Mouse (Mus musculus) heart, postnatal 0 days (tissue): ENCODE results near the gene Gm9936. TPM values are rescaled to one million over a fixed set of nuclear protein-coding genes. Genes with fewer than 3 reads are reported as not detected.

ENCODE experiments used
- ATAC-seq: fragments of 200-750 bp; cut with Nextera tagmentation; 2 replicates; pipeline ENCODE4 v1.8.0; 2017; ENCODE audit warnings: low read depth, moderate number of reproducible peaks, moderate library complexity; ENCODE audit not compliant: insufficient read depth
- DNase-seq: peaks from one replicate; pipeline ENCODE4 v3.0.0-alpha.2; 2016; ENCODE audit warnings: low spot score
- H3K27ac ChIP-seq: fragments of 300-500 bp; sonication (generic); 2 replicates; pipeline ENCODE4 v1.5.1; 2014; ENCODE audit warnings: low read depth, mild to moderate bottlenecking
- H3K27me3 ChIP-seq: fragments of 300-500 bp; sonication (generic); 2 replicates; pipeline ENCODE4 v1.6.1; 2014; ENCODE audit warnings: low read length, mixed read lengths; ENCODE audit not compliant: control insufficient read depth, insufficient read depth
- H3K36me3 ChIP-seq: fragments of 300-500 bp; sonication (generic); replicated peaks from 2 replicates; pipeline ENCODE4 v1.6.1; 2014; ENCODE audit warnings: low read length, mixed read lengths; ENCODE audit not compliant: control insufficient read depth, insufficient read depth
- H3K4me1 ChIP-seq: fragments of 300-500 bp; sonication (generic); 2 replicates; pipeline ENCODE4 v1.6.1; 2014; ENCODE audit warnings: antibody characterized with exemption; ENCODE audit not compliant: control insufficient read depth, insufficient read depth
- H3K4me2 ChIP-seq: fragments of 300-500 bp; sonication (generic); 2 replicates; pipeline ENCODE4 v1.6.1; 2014; ENCODE audit warnings: low read depth, mild to moderate bottlenecking, low read length, moderate library complexity
- H3K4me3 ChIP-seq: fragments of 300-500 bp; sonication (generic); 2 replicates; pipeline ENCODE4 v1.5.1; 2014; ENCODE audit warnings: low read depth, low read length
- H3K9ac ChIP-seq: fragments of 300-500 bp; sonication (generic); replicated peaks from 2 replicates; pipeline ENCODE4 v1.6.1; 2014; ENCODE audit warnings: low read depth, low read length, mixed read lengths
- H3K9me3 ChIP-seq: fragments of 300-500 bp; sonication (generic); replicated peaks from 2 replicates; pipeline ENCODE4 v1.6.1; 2016; ENCODE audit warnings: low read length; ENCODE audit not compliant: control insufficient read depth
- CTCF ChIP-seq: IDR thresholded peaks from 2 replicates; pipeline ENCODE4 v1.5.1; 2016; ENCODE audit warnings: antibody characterized with exemption, control low read depth, low read depth
- EP300 ChIP-seq: IDR thresholded peaks from 2 replicates; pipeline ENCODE4 v1.6.1; 2016; ENCODE audit warnings: antibody characterized with exemption, low read depth
- WGBS: fragments of 180-500 bp; shearing (Covaris S2); extraction: QIAGEN DNeasy Blood & Tissue Kit; methylation state at CpG from one replicate; pipeline ENCODE4 v1.1.7; 2014; 5-methylcytosine and 5-hydroxymethylcytosine counted together
- polyA plus RNA-seq: library from polyadenylated mRNA; unstranded; fragments of >200 nt; fragmentation: Nextera tagmentation; extraction: Ambion mirVana; gene quantifications from 2 replicates; pipeline ENCODE4 v1.2.1, GENCODE M21; 2015
- total RNA-seq: library from RNA; depleted of rRNA; stranded (reverse); fragments of >200 nt; gene quantifications from 2 replicates; pipeline ENCODE4 v1.2.3, GENCODE M21; 2014; ENCODE audit warnings: low replicate concordance; rRNA removed

Gene Gm9936
- total RNA-seq (not detected in 2 replicates), polyA plus RNA-seq (not detected in 2 replicates)

DNA sequence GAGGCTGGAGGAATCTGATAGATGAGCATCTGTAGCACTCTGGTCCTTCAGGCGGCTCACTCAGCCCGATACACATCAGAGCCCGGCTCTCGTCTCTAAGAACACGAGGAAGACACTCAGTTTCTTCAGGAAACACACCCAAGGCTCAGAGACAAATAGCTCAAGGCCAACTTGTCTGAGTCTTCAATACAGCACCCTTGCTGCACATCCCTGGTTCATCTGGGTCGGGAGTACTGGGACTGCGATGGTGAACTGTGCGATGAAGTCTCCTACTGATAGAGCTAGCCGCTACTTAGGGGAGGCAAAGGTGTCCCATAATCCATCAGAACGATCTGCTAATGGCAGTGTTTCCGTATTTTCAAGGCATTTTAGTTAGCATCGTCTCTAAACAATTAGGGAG lies at the start of gene Gm9936:
TSS of gene Gm9936 (minus strand) at position 101 of the 400 bp plus-strand sequence.
- DNase-seq (no peak), ATAC-seq (no peak)
- no peak within 1 kb of the TSS for H3K9ac ChIP-seq
- H3K9me3 ChIP-seq = no peaks in the 10 kb centered on the region
- TF ChIP-seq EP300 (no peak), CTCF (no peak)
- no peaks in the 10 kb centered on the region for H3K36me3 ChIP-seq
- WGBS = 78% methylated on average over 12 of the region's 12 CpGs
- no peak within 1 kb of the TSS for H3K27ac ChIP-seq
- H3K4me3 ChIP-seq = no peak within 1 kb of the TSS
- H3K4me2 ChIP-seq = peak within 1 kb of the TSS; percentile 59
- H3K4me1 ChIP-seq = no peaks in the 10 kb centered on the region
- H3K27me3 ChIP-seq = peaks cover 21% of the 10 kb centered on the region

DNA sequence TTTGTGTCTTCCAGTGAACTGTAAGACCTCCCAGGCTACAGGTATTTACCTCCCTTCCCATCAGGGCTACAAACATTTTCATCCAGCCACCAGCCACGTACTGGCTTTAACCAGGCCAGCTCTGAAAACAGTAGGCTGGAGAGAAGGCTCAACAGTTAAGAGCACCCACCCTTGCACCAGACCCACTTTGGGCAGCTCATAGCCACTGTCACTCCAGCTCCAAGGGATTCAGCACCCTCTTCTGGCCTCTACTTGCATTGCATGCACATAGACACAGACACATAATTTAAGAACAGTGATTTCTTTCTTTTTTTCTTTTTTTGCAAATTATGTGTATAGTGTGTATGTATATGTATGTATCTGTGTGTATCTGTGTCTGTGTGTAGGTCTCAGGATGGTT lies 43.9 kb upstream of the Gm9936 start:
- 0 out of 2 replicates have a peak, but pooled peaks cover 3% of the 10 kb centered on the region for H3K27me3 ChIP-seq
- no peaks in the 10 kb centered on the region for H3K9me3 ChIP-seq
- TF ChIP-seq EP300 (no peak), CTCF (peak; percentile 80)
- H3K4me3 ChIP-seq = no peak overlapping the region
- ATAC-seq (0 out of 2 replicates have a peak, but pooled peaks have one; percentile 36), DNase-seq (peak; percentile 15)
- no peak overlapping the region for H3K9ac ChIP-seq
- H3K4me2 ChIP-seq = no peak overlapping the region
- no peaks in the 10 kb centered on the region for H3K4me1 ChIP-seq
- H3K36me3 ChIP-seq = 0 out of 2 replicates have a peak, but pooled peaks cover 18% of the 10 kb centered on the region
- 52% methylated on average over 1 of the region's 1 CpGs for WGBS
- H3K27ac ChIP-seq = no peak overlapping the region

GRCm38 (mm10) chr5:114898857-114899256 lies 40.4 kb upstream of the Gm9936 start:
- Histone ChIP-seq H3K4me2 (peak overlapping the region; percentile 56), H3K9ac (no peak overlapping the region), H3K4me1 (no peaks in the 10 kb centered on the region), H3K27ac (no peak overlapping the region), H3K4me3 (0 out of 2 replicates have a peak overlapping the region, but pooled peaks have one; percentile 42), H3K36me3 (no peaks in the 10 kb centered on the region), H3K9me3 (no peaks in the 10 kb centered on the region), H3K27me3 (0 out of 2 replicates have a peak, but pooled peaks cover 3% of the 10 kb centered on the region)
- TF ChIP-seq EP300 (no peak), CTCF (no peak)
- no peak for DNase-seq
- ATAC-seq = no peak
- 69% methylated on average over 7 of the region's 7 CpGs for WGBS

DNA sequence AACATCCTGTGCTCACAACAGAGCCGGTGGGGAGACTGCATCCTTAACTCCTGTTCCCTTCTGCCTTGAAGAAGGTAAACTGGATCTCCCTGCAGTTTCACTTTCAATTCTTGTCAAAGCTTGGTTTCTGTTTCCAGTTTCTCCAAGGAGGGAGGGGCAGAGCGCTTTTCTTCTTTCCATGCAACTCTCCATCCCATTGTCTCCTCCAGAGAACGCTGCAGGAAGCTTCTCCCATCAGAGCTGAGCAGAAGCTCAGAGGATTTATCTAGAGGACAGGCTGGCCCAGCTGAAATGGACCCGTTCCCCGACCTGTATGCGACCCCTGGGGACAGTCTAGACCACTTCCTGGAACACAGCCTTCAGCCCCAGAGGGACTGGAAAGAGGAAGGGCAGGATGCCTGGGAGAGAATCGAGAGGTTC lies 38.9 kb upstream of the Gm9936 start:
- 0 out of 2 replicates have a peak, but pooled peaks cover 3% of the 10 kb centered on the region for H3K27me3 ChIP-seq
- no peaks in the 10 kb centered on the region for H3K36me3 ChIP-seq
- no peaks in the 10 kb centered on the region for H3K4me1 ChIP-seq
- ATAC-seq = peak; percentile 67
- H3K9ac ChIP-seq = peak overlapping the region; percentile 37; the same call in 1 of the 2 replicates
- peak overlapping the region; percentile 54 for H3K27ac ChIP-seq
- TF ChIP-seq EP300 (no peak), CTCF (no peak)
- H3K9me3 ChIP-seq = no peaks in the 10 kb centered on the region
- DNase-seq = peak; percentile 64
- 7% methylated on average over 7 of the region's 7 CpGs for WGBS
- H3K4me3 ChIP-seq = peak overlapping the region; percentile 42
- peak overlapping the region; percentile 56 for H3K4me2 ChIP-seq

GRCm38 (mm10) chr5:114896688-114897373 lies 38.3 kb upstream of the Gm9936 start, which contains the start of gene Oasl2:
Gene Oasl2 (plus strand): TSS chr5:114896936.
- Histone ChIP-seq H3K9ac (peak within 1 kb of the TSS; percentile 37; the same call in 1 of the 2 replicates), H3K27ac (peak within 1 kb of the TSS; percentile 54), H3K9me3 (no peaks in the 10 kb centered on the region), H3K4me3 (peak within 1 kb of the TSS; percentile 42), H3K4me2 (peak within 1 kb of the TSS; percentile 56), H3K36me3 (no peaks in the 10 kb centered on the region), H3K4me1 (no peaks in the 10 kb centered on the region), H3K27me3 (0 out of 2 replicates have a peak, but pooled peaks cover 3% of the 10 kb centered on the region)
- 39% methylated on average over 13 of the region's 13 CpGs for whole genome bisulfite sequencing
- DNase-seq = no peak
- no peak for ATAC-seq
- TF ChIP-seq EP300 (no peak), CTCF (no peak)
